Mouse (Mus musculus) liver, embryonic 14.5 days (tissue): ENCODE measurements at regions not wholly inside any gene's neighbourhood (a gene's known extent, or its start where the extent isn't known, plus 50 kb on each side); places are given as distances from the start of the nearest gene placed in this dataset.

Experiments
- ATAC-seq: fragments of 200-750 bp; cut with Nextera tagmentation; 2 replicates; pipeline ENCODE4 v1.8.0; 2017; ENCODE audit warnings: moderate number of reproducible peaks, mild to moderate bottlenecking, moderate library complexity; ENCODE audit not compliant: insufficient read depth
- DNase-seq, 3 experiments: peaks; one replicate each; pipeline ENCODE4 v3.0.0-alpha.2; 2012 to 2013; ENCODE audit warnings: low read depth in 3 of 3, low spot score in 3 of 3
- H3K27ac ChIP-seq: fragments of 300-500 bp; sonication (generic); 2 replicates; pipeline ENCODE4 v1.5.1; 2014; ENCODE audit warnings: moderate library complexity, mild to moderate bottlenecking, control low read depth, inconsistent platforms
- H3K27me3 ChIP-seq: fragments of 300-500 bp; sonication (generic); 2 replicates; pipeline ENCODE4 v1.6.1; 2014; ENCODE audit warnings: mild to moderate bottlenecking, low read length, moderate library complexity; ENCODE audit not compliant: control insufficient read depth, insufficient read depth
- H3K36me3 ChIP-seq: fragments of 300-500 bp; sonication (generic); replicated peaks from 2 replicates; pipeline ENCODE4 v1.6.1; 2014; ENCODE audit warnings: low read depth; ENCODE audit not compliant: control insufficient read depth, insufficient read depth
- H3K4me1 ChIP-seq, 2 experiments: fragments of 200-500 bp in 1 of 2; fragments of 300-500 bp in 1 of 2; sonication (generic) in 1 of 2; replicated peaks; 2 replicates each; pipeline ENCODE4 v1.6.1; 2012 to 2014; ENCODE audit warnings: antibody characterized with exemption in 1 of 2, inconsistent platforms in 1 of 2, low read length in 1 of 2; ENCODE audit not compliant: control insufficient read depth in 2 of 2, insufficient read depth in 2 of 2
- H3K4me2 ChIP-seq: fragments of 300-500 bp; sonication (generic); 2 replicates; pipeline ENCODE4 v1.6.1; 2014; ENCODE audit warnings: low read depth, mild to moderate bottlenecking, control low read depth, moderate library complexity
- H3K4me3 ChIP-seq, 2 experiments: fragments of 200-500 bp in 1 of 2; fragments of 300-500 bp in 1 of 2; sonication (generic) in 1 of 2; 2 replicates each; pipeline ENCODE4 v1.5.1; 2012 to 2014; ENCODE audit warnings: low read depth in 2 of 2, low read length in 2 of 2, mild to moderate bottlenecking in 2 of 2, control low read depth in 1 of 2, inconsistent platforms in 1 of 2, moderate library complexity in 1 of 2; ENCODE audit not compliant: insufficient read depth in 1 of 2
- H3K9ac ChIP-seq: fragments of 300-500 bp; sonication (generic); replicated peaks from 2 replicates; pipeline ENCODE4 v1.6.1; 2014; ENCODE audit warnings: mild to moderate bottlenecking, control low read depth, moderate library complexity
- H3K9me3 ChIP-seq: fragments of 300-500 bp; sonication (generic); 2 replicates; pipeline ENCODE4 v1.6.1; 2016; ENCODE audit warnings: low read length, mixed read lengths; ENCODE audit not compliant: control insufficient read depth
- CTCF ChIP-seq: IDR thresholded peaks from 2 replicates; pipeline ENCODE4 v1.5.1; 2016; ENCODE audit warnings: antibody characterized with exemption, low read depth, control low read depth
- EP300 ChIP-seq: IDR thresholded peaks from 2 replicates; pipeline ENCODE4 v1.6.1; 2016; ENCODE audit warnings: antibody characterized with exemption, low read depth
- WGBS: fragments of 180-500 bp; shearing (Covaris S2); extraction: QIAGEN DNeasy Blood & Tissue Kit; methylation state at CpG from one replicate; pipeline ENCODE4 v1.1.7; 2014; ENCODE audit not compliant: insufficient replicate concordance; 5-methylcytosine and 5-hydroxymethylcytosine counted together

DNA sequence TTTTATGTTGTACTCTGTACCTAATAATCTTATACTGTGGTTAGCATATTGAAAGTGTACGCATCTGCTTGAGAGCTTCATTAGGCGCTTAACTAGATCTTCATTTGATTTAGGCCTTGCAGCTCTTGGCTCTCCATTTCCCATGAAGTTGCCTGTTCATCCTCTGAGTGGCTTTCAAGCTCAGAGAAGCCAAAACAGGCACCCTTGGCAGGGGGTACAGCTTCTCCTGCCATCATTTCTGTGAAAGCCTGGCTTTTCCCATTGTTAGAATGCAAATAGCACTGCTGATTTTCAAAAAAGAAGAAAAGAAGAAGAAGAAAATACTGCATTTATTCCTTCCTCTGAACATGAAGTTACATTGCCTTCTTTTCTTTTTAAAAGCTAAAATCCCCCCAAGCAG lies 1283.3 kb downstream of the Mat2b start:
- Histone ChIP-seq H3K9me3 (no peaks in the 10 kb centered on the region), H3K9ac (no peak overlapping the region), H3K27ac (no peak overlapping the region), H3K4me2 (no peak overlapping the region), H3K4me3 (no peak overlapping the region), H3K4me1 (no peaks in the 10 kb centered on the region), H3K36me3 (no peaks in the 10 kb centered on the region), H3K27me3 (no peaks in the 10 kb centered on the region)
- no peak for DNase-seq
- ATAC-seq: no peak
- WGBS: 65% methylated on average over 2 of the region's 2 CpGs
- TF ChIP-seq CTCF (no peak), EP300 (no peak)

GRCm38 (mm10) chr11:39411182-39411581 lies 1283.8 kb downstream of the Mat2b start:
- Histone ChIP-seq H3K4me2 (no peak overlapping the region), H3K27me3 (no peaks in the 10 kb centered on the region), H3K4me3 (no peak overlapping the region), H3K27ac (no peak overlapping the region), H3K9me3 (no peaks in the 10 kb centered on the region), H3K9ac (no peak overlapping the region), H3K36me3 (no peaks in the 10 kb centered on the region), H3K4me1 (no peaks in the 10 kb centered on the region)
- no peak for TF ChIP-seq CTCF
- TF ChIP-seq EP300: no peak
- DNase-seq: no peak
- no peak for ATAC-seq
- WGBS: 65% methylated on average over 2 of the region's 2 CpGs

- TF ChIP-seq CTCF: no peak
- TF ChIP-seq EP300: no peak
- no peaks in the 10 kb centered on the region for H3K4me1 ChIP-seq
- H3K36me3 ChIP-seq: no peaks in the 10 kb centered on the region
- no peak for DNase-seq
- no peak overlapping the region for H3K4me3 ChIP-seq
- no peaks in the 10 kb centered on the region for H3K9me3 ChIP-seq
- H3K9ac ChIP-seq: no peak overlapping the region
- no peaks in the 10 kb centered on the region for H3K27me3 ChIP-seq
- H3K4me2 ChIP-seq: no peak overlapping the region
- no peak for ATAC-seq
- H3K27ac ChIP-seq: no peak overlapping the region
Measured at GRCm38 (mm10) chr11:39364827-39365226, 1330.2 kb downstream of the Mat2b start.

- Histone ChIP-seq H3K4me3 (no peak overlapping the region), H3K27ac (no peak overlapping the region), H3K4me1 (no peaks in the 10 kb centered on the region), H3K36me3 (no peaks in the 10 kb centered on the region), H3K4me2 (no peak overlapping the region), H3K9me3 (no peaks in the 10 kb centered on the region), H3K27me3 (no peaks in the 10 kb centered on the region), H3K9ac (no peak overlapping the region)
- TF ChIP-seq EP300: no peak
- TF ChIP-seq CTCF: no peak
- 30% methylated on average over 1 of the region's 1 CpGs for WGBS
- DNase-seq (no peak), ATAC-seq (no peak)
Measured at GRCm38 (mm10) chr11:39350616-39351015, 1344.4 kb downstream of the Mat2b start.
